Mouse (Mus musculus): ENCODE measurements at regions not wholly inside any gene's neighbourhood (a gene's known extent, or its start where the extent isn't known, plus 50 kb on each side); places are given as distances from the start of the nearest gene placed in this dataset.
A peak's percentile ranks its signal among the peaks of the same experiment; 100 is the strongest.
"Not testable (repeated sequence)": the region's sequence is repeated elsewhere in the genome, so short reads cannot be mapped to it uniquely, and the experiment has no call there.

GRCm38 (mm10) chr16:20047356-20047755 lies 50.0 kb upstream of the Klhl24 start:
- DNase-seq (ENCODE audit: low spot score), result peak; percentile 1

DNA sequence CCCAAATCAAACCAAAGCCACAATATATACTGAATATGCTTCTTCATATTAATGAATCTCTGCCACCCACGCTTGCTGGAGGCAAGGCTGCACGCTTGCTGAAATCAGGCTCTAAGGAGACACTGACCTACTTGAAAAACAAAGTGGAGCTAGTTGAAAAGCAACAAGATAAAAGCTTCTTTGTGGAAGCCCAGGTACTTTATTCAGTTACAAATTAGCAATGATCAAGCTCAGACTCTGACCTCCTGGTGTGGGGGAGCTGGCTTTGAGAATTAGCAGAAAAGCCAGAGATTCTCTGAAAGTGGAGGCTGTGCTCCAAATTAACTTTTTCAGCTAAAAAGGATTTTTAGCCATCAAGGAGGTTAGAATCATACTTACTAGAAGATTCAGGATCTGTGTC lies 52.3 kb upstream of the Klhl6 start:
- DNase-seq (ENCODE audit: low spot score), result not testable (repeated sequence)

GRCm38 (mm10) chr16:20032328-20033081 lies 49.7 kb upstream of the Klhl6 start:
- DNase-seq (ENCODE audit: low spot score), result no peak
